Mouse (Mus musculus): ENCODE results near the gene Celsr2. TPM values are rescaled to one million over a fixed set of nuclear protein-coding genes. Genes with fewer than 3 reads are reported as not detected.

Celsr2 gene
- total and polyA plus RNA-seq, 3 experiments: 5.2 to 7.2 (median 6.4) TPM

DNA sequence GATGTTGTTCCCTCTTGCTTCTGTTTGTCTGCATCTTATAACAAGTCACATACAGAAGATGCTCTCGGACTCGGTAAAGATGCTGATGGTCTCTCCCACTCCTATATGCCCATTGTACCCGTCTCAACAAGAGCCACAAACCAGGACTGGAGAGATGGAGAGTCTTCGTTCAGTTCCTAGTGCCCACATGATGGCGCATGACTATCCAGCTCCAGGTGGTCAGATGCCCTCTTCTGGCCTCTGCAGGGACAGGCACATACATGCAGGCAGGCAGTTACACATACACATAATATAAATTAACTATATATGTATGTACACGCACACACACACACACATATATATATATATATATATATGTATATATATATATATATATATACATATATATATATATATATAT lies 34.7 kb downstream of the Celsr2 start:
- no peak for DNase-seq
- TF ChIP-seq CTCF (IDR thresholded peaks at IDR 0.05) (peak; percentile 42), POLR2A (IDR thresholded peaks at IDR 0.05; ENCODE audit: insufficient read depth, low read depth, low read length) (no peak)
- intact Hi-C loops (cut with DNase I): no loop called here
- Histone ChIP-seq H3K27ac (no peak overlapping the region), H3K9ac (ENCODE audit: low read depth, low read length) (no peak overlapping the region), H3K4me3 (no peak overlapping the region), H3K27me3 (ENCODE audit: control insufficient read depth, insufficient read depth, low read length) (no peaks in the 10 kb centered on the region), H3K36me3 (ENCODE audit: control insufficient read depth, insufficient read depth, low read length) (no peaks in the 10 kb centered on the region), H3K79me2 (replicated peaks; ENCODE audit: control insufficient read depth, insufficient read depth, low read length) (no peaks in the 10 kb centered on the region), H3K4me1 (ENCODE audit: control insufficient read depth, insufficient read depth, low read length) (peaks cover 5% of the 10 kb centered on the region)
- 86% methylated on average over 6 of the region's 6 CpGs for WGBS

- intact Hi-C loops (cut with DNase I): no loop called here
- no peak overlapping the region for H3K9ac ChIP-seq (ENCODE audit: low read depth, low read length)
Observed at GRCm38 (mm10) chr3:108378875-108379663, 36.3 kb downstream of the Celsr2 start.

GRCm38 (mm10) chr3:108372691-108373090 lies 42.7 kb downstream of the Celsr2 start:
- no peak for TF ChIP-seq POLR2A (IDR thresholded peaks at IDR 0.05; ENCODE audit: insufficient read depth, low read depth, low read length)
- no peak for TF ChIP-seq EP300 (IDR thresholded peaks at IDR 0.05; ENCODE audit: insufficient read depth, low read depth, low read length)
- no peak for TF ChIP-seq CTCF (IDR thresholded peaks at IDR 0.05)
- intact Hi-C loops (cut with DNase I): no loop called here
- DNase-seq: no peak
- 62% methylated on average over 3 of the region's 3 CpGs for WGBS
- H3K27ac ChIP-seq: no peak overlapping the region
- H3K4me1 ChIP-seq (ENCODE audit: control insufficient read depth, insufficient read depth, low read length): peaks cover 2% of the 10 kb centered on the region
- H3K79me2 ChIP-seq (replicated peaks; ENCODE audit: control insufficient read depth, insufficient read depth, low read length): no peaks in the 10 kb centered on the region
- no peak overlapping the region for H3K9ac ChIP-seq (ENCODE audit: low read depth, low read length)
- no peak overlapping the region for H3K4me3 ChIP-seq
- H3K27me3 ChIP-seq (ENCODE audit: control insufficient read depth, insufficient read depth, low read length): no peaks in the 10 kb centered on the region
- no peaks in the 10 kb centered on the region for H3K36me3 ChIP-seq (ENCODE audit: control insufficient read depth, insufficient read depth, low read length)

More at GRCm38 (mm10) chr3:108378875-108379663, 36.3 kb downstream of the Celsr2 start:
- Histone ChIP-seq H3K4me3 (no peak overlapping the region), H3K4me1 (ENCODE audit: control insufficient read depth, insufficient read depth, low read length) (peaks cover 4% of the 10 kb centered on the region), H3K27me3 (ENCODE audit: control insufficient read depth, insufficient read depth, low read length) (no peaks in the 10 kb centered on the region), H3K27ac (no peak overlapping the region), H3K79me2 (replicated peaks; ENCODE audit: control insufficient read depth, insufficient read depth, low read length) (no peaks in the 10 kb centered on the region), H3K36me3 (ENCODE audit: control insufficient read depth, insufficient read depth, low read length) (no peaks in the 10 kb centered on the region)
- no peak for TF ChIP-seq POLR2A (IDR thresholded peaks at IDR 0.05; ENCODE audit: insufficient read depth, low read depth, low read length)
- no peak for TF ChIP-seq EP300 (IDR thresholded peaks at IDR 0.05; ENCODE audit: insufficient read depth, low read depth, low read length)
- no peak for TF ChIP-seq CTCF (IDR thresholded peaks at IDR 0.05)
- 62% methylated on average over 7 of the region's 7 CpGs for WGBS
- DNase-seq: no peak

DNA sequence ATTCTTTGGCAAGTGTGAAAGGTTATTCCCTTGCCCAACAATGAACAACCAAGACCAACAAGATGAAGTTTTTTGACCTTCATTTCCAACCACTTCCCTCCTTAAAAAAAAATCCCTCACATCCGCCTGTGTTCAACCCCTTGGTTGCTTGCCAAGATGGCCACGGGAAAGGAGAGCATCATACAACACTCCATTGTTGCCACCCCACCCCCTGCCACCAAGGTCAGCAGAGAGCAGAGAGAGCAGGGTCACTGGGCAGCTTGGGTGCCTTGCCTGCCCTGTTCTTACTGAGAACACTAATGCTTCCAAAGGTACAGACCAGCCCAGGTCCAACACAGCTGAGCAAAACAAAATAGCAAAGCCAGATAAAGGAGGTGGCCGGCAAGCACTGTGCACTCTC lies 43.1 kb downstream of the Celsr2 start:
- H3K4me3 ChIP-seq: no peak overlapping the region
- no peak overlapping the region for H3K27ac ChIP-seq
- no peak for DNase-seq
- 15% methylated on average over 3 of the region's 3 CpGs for WGBS
- H3K27me3 ChIP-seq (ENCODE audit: control insufficient read depth, insufficient read depth, low read length): no peaks in the 10 kb centered on the region
- H3K9ac ChIP-seq (ENCODE audit: low read depth, low read length): no peak overlapping the region
- H3K36me3 ChIP-seq (ENCODE audit: control insufficient read depth, insufficient read depth, low read length): no peaks in the 10 kb centered on the region
- no peaks in the 10 kb centered on the region for H3K79me2 ChIP-seq (replicated peaks; ENCODE audit: control insufficient read depth, insufficient read depth, low read length)
- no peak for TF ChIP-seq POLR2A (IDR thresholded peaks at IDR 0.05; ENCODE audit: insufficient read depth, low read depth, low read length)
- no peak for TF ChIP-seq EP300 (IDR thresholded peaks at IDR 0.05; ENCODE audit: insufficient read depth, low read depth, low read length)
- TF ChIP-seq CTCF (IDR thresholded peaks at IDR 0.05): no peak
- intact Hi-C loops (cut with DNase I): no loop called here
- H3K4me1 ChIP-seq (ENCODE audit: control insufficient read depth, insufficient read depth, low read length): peaks cover 2% of the 10 kb centered on the region

GRCm38 (mm10) chr3:108368721-108369120 lies 46.6 kb downstream of the Celsr2 start:
- peaks cover 2% of the 10 kb centered on the region for H3K4me1 ChIP-seq (ENCODE audit: control insufficient read depth, insufficient read depth, low read length)
- no peak overlapping the region for H3K4me3 ChIP-seq
- H3K36me3 ChIP-seq (ENCODE audit: control insufficient read depth, insufficient read depth, low read length): no peaks in the 10 kb centered on the region
- TF ChIP-seq CTCF (IDR thresholded peaks at IDR 0.05) (no peak), EP300 (IDR thresholded peaks at IDR 0.05; ENCODE audit: insufficient read depth, low read depth, low read length) (no peak)
- no peaks in the 10 kb centered on the region for H3K79me2 ChIP-seq (replicated peaks; ENCODE audit: control insufficient read depth, insufficient read depth, low read length)
- no peak for DNase-seq
- H3K9ac ChIP-seq (ENCODE audit: low read depth, low read length): no peak overlapping the region
- intact Hi-C loops (cut with DNase I): no loop called here
- H3K27me3 ChIP-seq (ENCODE audit: control insufficient read depth, insufficient read depth, low read length): no peaks in the 10 kb centered on the region
- WGBS: 76% methylated on average over 5 of the region's 5 CpGs
- no peak overlapping the region for H3K27ac ChIP-seq

DNA sequence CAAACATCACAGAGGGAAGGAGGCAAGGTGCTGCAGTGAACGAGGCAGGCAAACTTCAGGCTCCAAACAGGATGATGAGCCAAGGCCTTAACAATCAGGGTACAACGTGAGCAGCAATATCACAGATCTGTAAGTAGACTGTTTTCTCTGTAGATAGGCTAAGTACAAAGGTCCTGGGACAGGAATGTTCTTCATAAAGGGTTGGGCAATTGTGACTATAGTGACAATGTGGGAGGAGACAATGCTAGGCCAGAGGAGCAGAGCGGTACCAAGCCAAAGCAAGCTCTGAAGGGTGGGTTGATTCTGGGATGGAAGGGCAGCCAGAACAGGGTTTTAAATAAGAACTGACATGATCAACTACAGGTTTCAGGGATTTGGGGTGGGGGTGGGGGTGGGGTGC lies 47.5 kb downstream of the Celsr2 start:
- H3K9ac ChIP-seq (ENCODE audit: low read depth, low read length): no peak overlapping the region
- intact Hi-C loops (cut with DNase I): no loop called here
- no peak overlapping the region for H3K27ac ChIP-seq
- no peak for DNase-seq
- TF ChIP-seq POLR2A (IDR thresholded peaks at IDR 0.05; ENCODE audit: insufficient read depth, low read depth, low read length) (no peak), CTCF (IDR thresholded peaks at IDR 0.05) (no peak), EP300 (IDR thresholded peaks at IDR 0.05; ENCODE audit: insufficient read depth, low read depth, low read length) (no peak)
- H3K27me3 ChIP-seq (ENCODE audit: control insufficient read depth, insufficient read depth, low read length): no peaks in the 10 kb centered on the region
- H3K4me1 ChIP-seq (ENCODE audit: control insufficient read depth, insufficient read depth, low read length): peaks cover 2% of the 10 kb centered on the region
- no peaks in the 10 kb centered on the region for H3K36me3 ChIP-seq (ENCODE audit: control insufficient read depth, insufficient read depth, low read length)
- WGBS: 77% methylated on average over 3 of the region's 3 CpGs
- no peaks in the 10 kb centered on the region for H3K79me2 ChIP-seq (replicated peaks; ENCODE audit: control insufficient read depth, insufficient read depth, low read length)
- H3K4me3 ChIP-seq: no peak overlapping the region
